Mouse (Mus musculus): ENCODE measurements around the gene Slc27a2. TPM values are rescaled to one million over a fixed set of nuclear protein-coding genes. Genes with fewer than 3 reads are reported as not detected.

Slc27a2 gene
- total and polyA plus RNA-seq, 3 experiments = not detected

- no peak overlapping the region for H3K9ac ChIP-seq (ENCODE audit: control insufficient read depth, low read depth, low read length, poor library complexity, severe bottlenecking)
- peaks cover 0 to 1% of the 10 kb centered on the region in 2 experiments; a peak in 1 of 4 replicates for H3K27me3 ChIP-seq (ENCODE audit: control insufficient read depth in 1 of 2, insufficient read depth in 2 of 2, low read length in 2 of 2)
- TF ChIP-seq SIN3A (IDR thresholded peaks at IDR 0.05; ENCODE audit: low read length) = no peak
- no peak for TF ChIP-seq KAT2A (conservative IDR thresholded peaks at IDR 0.05; ENCODE audit: low read depth, low read length)
- TF ChIP-seq TCF12 (IDR thresholded peaks at IDR 0.05; ENCODE audit: low read depth, low read length) = no peak
- no peak for TF ChIP-seq CTCF (IDR thresholded peaks at IDR 0.05 in 2 of 3, conservative IDR thresholded peaks at IDR 0.05 in 1 of 3; ENCODE audit: control insufficient read depth in 1 of 3, insufficient read depth in 1 of 3, low read depth in 2 of 3, low read length in 3 of 3, poor library complexity in 1 of 3, severe bottlenecking in 1 of 3)
- no peak for TF ChIP-seq RCOR1 (IDR thresholded peaks at IDR 0.05; ENCODE audit: low read depth, low read length)
- TF ChIP-seq USF1 (IDR thresholded peaks at IDR 0.05; ENCODE audit: low read depth, low read length) = no peak
- no peak for TF ChIP-seq ZNF384 (IDR thresholded peaks at IDR 0.05; ENCODE audit: low read depth, low read length)
- no peak for TF ChIP-seq POLR2AphosphoS5 (IDR thresholded peaks at IDR 0.05; ENCODE audit: borderline replicate concordance, low read depth, low read length)
- TF ChIP-seq GABPA (IDR thresholded peaks at IDR 0.05; ENCODE audit: low read depth, low read length) = no peak
- TF ChIP-seq E2F4 (IDR thresholded peaks at IDR 0.05; ENCODE audit: borderline replicate concordance, low read depth, low read length) = no peak
- no peak for TF ChIP-seq MAX (IDR thresholded peaks at IDR 0.05; ENCODE audit: low read length)
- TF ChIP-seq ZC3H11A (IDR thresholded peaks at IDR 0.05; ENCODE audit: low read depth, low read length) = no peak
- no peaks in the 10 kb centered on the region for H3K9me3 ChIP-seq (replicated peaks; ENCODE audit: insufficient read depth, low read length)
- DNase-seq (ENCODE audit: low read depth, low spot score) = no peak
- no peak overlapping the region for H3K4me3 ChIP-seq (ENCODE audit: control insufficient read depth in 1 of 2, insufficient read depth in 1 of 2, low read depth in 2 of 2, low read length in 2 of 2)
- H3K36me3 ChIP-seq (ENCODE audit: control insufficient read depth in 1 of 2, insufficient read depth in 2 of 2, low read length in 2 of 2) = no peaks in the 10 kb centered on the region
- H3K4me1 ChIP-seq (ENCODE audit: control insufficient read depth in 1 of 2, insufficient read depth in 2 of 2, low read length in 2 of 2) = no peaks in the 10 kb centered on the region
- H3K79me2 ChIP-seq (ENCODE audit: control insufficient read depth, insufficient read depth, low read length, poor library complexity) = no peaks in the 10 kb centered on the region
- no peak overlapping the region for H3K27ac ChIP-seq (ENCODE audit: control insufficient read depth, low read depth, low read length)
Measured at GRCm38 (mm10) chr2:126579282-126579681, 27.1 kb downstream of the Slc27a2 start.

GRCm38 (mm10) chr2:126583960-126584359 lies 31.8 kb downstream of the Slc27a2 start:
- H3K27me3 ChIP-seq (ENCODE audit: control insufficient read depth in 1 of 2, insufficient read depth in 2 of 2, low read length in 2 of 2) = no peaks in the 10 kb centered on the region
- H3K79me2 ChIP-seq (ENCODE audit: control insufficient read depth, insufficient read depth, low read length, poor library complexity) = no peaks in the 10 kb centered on the region
- H3K9me3 ChIP-seq (replicated peaks; ENCODE audit: insufficient read depth, low read length) = no peaks in the 10 kb centered on the region
- DNase-seq (ENCODE audit: low read depth, low spot score) = no peak
- H3K4me3 ChIP-seq (ENCODE audit: control insufficient read depth in 1 of 2, insufficient read depth in 1 of 2, low read depth in 2 of 2, low read length in 2 of 2) = no peak overlapping the region
- 0 out of 4 replicates have a peak, but pooled peaks cover 0 to 2% of the 10 kb centered on the region in 2 experiments for H3K36me3 ChIP-seq (ENCODE audit: control insufficient read depth in 1 of 2, insufficient read depth in 2 of 2, low read length in 2 of 2)
- no peak overlapping the region for H3K27ac ChIP-seq (ENCODE audit: control insufficient read depth, low read depth, low read length)
- no peaks in the 10 kb centered on the region for H3K4me1 ChIP-seq (ENCODE audit: control insufficient read depth in 1 of 2, insufficient read depth in 2 of 2, low read length in 2 of 2)
- H3K9ac ChIP-seq (ENCODE audit: control insufficient read depth, low read depth, low read length, poor library complexity, severe bottlenecking) = no peak overlapping the region
- TF ChIP-seq ZNF384 (IDR thresholded peaks at IDR 0.05; ENCODE audit: low read depth, low read length) (no peak), ZKSCAN1 (IDR thresholded peaks at IDR 0.05; ENCODE audit: low read depth, low read length) (no peak), MYB (IDR thresholded peaks at IDR 0.05; ENCODE audit: low read depth, low read length) (no peak), NRF1 (IDR thresholded peaks at IDR 0.05; ENCODE audit: insufficient read depth, low read depth, low read length, poor library complexity, severe bottlenecking) (no peak), MEF2A (IDR thresholded peaks at IDR 0.05; ENCODE audit: extremely low read depth, insufficient replicate concordance, low read depth, low read length, poor library complexity, severe bottlenecking) (no peak), UBTF (IDR thresholded peaks at IDR 0.05; ENCODE audit: borderline replicate concordance, insufficient read depth, low read depth, low read length) (no peak)
